ENCODE assay signal across 32 mouse cellular contexts in the genomic region with DNA sequence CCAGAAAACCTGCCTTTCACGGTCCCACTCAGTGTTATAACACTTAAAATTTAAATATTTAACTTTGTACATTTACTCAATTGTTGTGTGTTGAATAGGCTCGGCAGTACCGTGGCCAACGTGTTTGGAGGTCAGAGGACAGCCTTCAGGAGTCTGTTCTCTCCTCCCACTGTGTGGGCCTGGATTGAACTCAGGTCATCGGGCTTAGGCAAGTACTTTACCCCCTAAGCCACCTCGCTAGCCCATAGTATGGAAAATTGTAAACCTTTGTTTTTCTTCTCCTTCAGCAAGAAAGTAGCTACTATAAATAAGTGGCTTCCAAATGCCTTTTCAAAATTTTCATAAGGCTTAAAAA.
DNase-seq lines count a peak whose midpoint lies in the region; ATAC-seq and TF ChIP-seq lines count a peak whose summit lies in the region.
"Had no signal": no experiment of that assay in that cellular context is flagged by ENCODE, and none has a peak within 500 bp of the region (broad histone marks: within the 10 kb centered on the region; RNA-seq: fewer than 3 reads in every experiment).

No protein-coding gene starts in this region.

- DNase-seq in kidney, adult 8-10 months = peak; percentile 13 to 19
- DNase-seq in kidney, postnatal 4 days = no peak
- no peak for DNase-seq in liver, embryonic 11.5 days (ENCODE audit: low spot score)
- DNase-seq in spleen, postnatal 14 days (ENCODE audit: low spot score in 2 of 2) = no peak
- DNase-seq: adrenal gland, postnatal 14 days; B cell, adult 2 months; cerebellum, adult 11 months; cerebellum, adult 9-10 months; cerebellum, postnatal 36 days; gastrocnemius, postnatal 36 days; heart, adult 18-20 months; heart, postnatal 36 days; right cerebral cortex, postnatal 14 days; thymus, adult 18-20 months; thymus, postnatal 25 days had no signal

- no peaks in the 10 kb centered on the region; the same call in 1 of the 2 replicates for H3K4me1 ChIP-seq in liver, embryonic 16.5 days (ENCODE audit: control insufficient read depth, low read depth, low read length)
- peaks cover 3% of the 10 kb centered on the region for H3K4me1 ChIP-seq in liver, embryonic 11.5 days (replicated peaks; ENCODE audit: control insufficient read depth, insufficient read depth, low read length)
- H3K4me1 ChIP-seq in ES-Bruce4 (ENCODE audit: control insufficient read depth, insufficient read depth, low read length) = no peaks in the 10 kb centered on the region
- H3K4me1 ChIP-seq in stomach, embryonic 16.5 days (ENCODE audit: control insufficient read depth, insufficient read depth, low read length) = peaks cover 11% of the 10 kb centered on the region

- H3K9me3 ChIP-seq in liver, embryonic 16.5 days (replicated peaks; ENCODE audit: control insufficient read depth, low read length) = no peaks in the 10 kb centered on the region
- H3K9me3 ChIP-seq in liver, embryonic 11.5 days (ENCODE audit: control insufficient read depth, low read length) = no peaks in the 10 kb centered on the region
- no peaks in the 10 kb centered on the region for H3K9me3 ChIP-seq in ES-Bruce4 (replicated peaks; ENCODE audit: control insufficient read depth, insufficient read depth, low read length, poor library complexity, severe bottlenecking)
- no peaks in the 10 kb centered on the region for H3K9me3 ChIP-seq in stomach, embryonic 16.5 days (replicated peaks; ENCODE audit: control insufficient read depth, low read length)
- H3K9me3 ChIP-seq: embryonic facial prominence, embryonic 13.5 days; forebrain, embryonic 10.5 days; forebrain, embryonic 15.5 days; hindbrain, embryonic 13.5 days; limb, embryonic 12.5 days; lung, embryonic 15.5 days; neural tube, embryonic 13.5 days; stomach, embryonic 15.5 days had no signal

- H3K27ac ChIP-seq in liver, embryonic 16.5 days (ENCODE audit: low read length) = no peak overlapping the region
- H3K27ac ChIP-seq in liver, embryonic 11.5 days (ENCODE audit: low read depth, low read length) = no peak overlapping the region
- H3K27ac ChIP-seq in ES-Bruce4 (ENCODE audit: insufficient read depth, low read length) = peak overlapping the region; percentile 33; the same call in 1 of the 2 replicates
- H3K27ac ChIP-seq in stomach, embryonic 16.5 days (ENCODE audit: low read length) = no peak overlapping the region
- H3K27ac ChIP-seq: forebrain, embryonic 15.5 days; limb, embryonic 12.5 days; liver, embryonic 14.5 days; lung, embryonic 15.5 days; stomach, embryonic 15.5 days had no signal

- H3K4me3 ChIP-seq in liver, embryonic 16.5 days (ENCODE audit: low read depth, low read length) = no peak overlapping the region
- no peak overlapping the region for H3K4me3 ChIP-seq in liver, embryonic 11.5 days (ENCODE audit: low read depth, low read length)
- H3K4me3 ChIP-seq in ES-Bruce4 (ENCODE audit: low read depth, low read length) = no peak overlapping the region
- H3K4me3 ChIP-seq in stomach, embryonic 16.5 days (replicated peaks; ENCODE audit: low read length) = no peak overlapping the region
- H3K4me3 ChIP-seq: forebrain, embryonic 15.5 days; lung, embryonic 15.5 days; myocyte; neural tube, embryonic 13.5 days; stomach, embryonic 15.5 days had no signal

- H3K36me3 ChIP-seq in liver, embryonic 16.5 days (ENCODE audit: control insufficient read depth, insufficient read depth) = no peaks in the 10 kb centered on the region
- no peaks in the 10 kb centered on the region for H3K36me3 ChIP-seq in liver, embryonic 11.5 days (ENCODE audit: control insufficient read depth, insufficient read depth, low read length)
- H3K36me3 ChIP-seq in ES-Bruce4 (ENCODE audit: control insufficient read depth, insufficient read depth, low read length, poor library complexity, severe bottlenecking) = no peaks in the 10 kb centered on the region
- no peaks in the 10 kb centered on the region for H3K36me3 ChIP-seq in stomach, embryonic 16.5 days (ENCODE audit: control insufficient read depth, insufficient read depth, low read length)
- H3K36me3 ChIP-seq: embryonic facial prominence, embryonic 13.5 days; forebrain, embryonic 10.5 days; forebrain, embryonic 15.5 days; hindbrain, embryonic 13.5 days; limb, embryonic 12.5 days; lung, embryonic 15.5 days; neural tube, embryonic 13.5 days; stomach, embryonic 15.5 days had no signal

- no peak for TF ChIP-seq CTCF in ES-Bruce4 (IDR thresholded peaks at IDR 0.05; ENCODE audit: low read depth, low read length)

- no peak for TF ChIP-seq POLR2A in ES-Bruce4 (IDR thresholded peaks at IDR 0.05; ENCODE audit: insufficient read depth, low read length)

- no peak overlapping the region for H3K4me2 ChIP-seq in liver, embryonic 16.5 days (ENCODE audit: low read depth, low read length)
- H3K4me2 ChIP-seq in liver, embryonic 11.5 days = no peak overlapping the region
- 0 out of 2 replicates have a peak overlapping the region, but pooled peaks have one; percentile 35 for H3K4me2 ChIP-seq in stomach, embryonic 16.5 days (ENCODE audit: low read depth, low read length)
- H3K4me2 ChIP-seq: midbrain, embryonic 11.5 days had no signal

- H3K9ac ChIP-seq in liver, embryonic 16.5 days (ENCODE audit: low read depth, low read length) = no peak overlapping the region
- no peak overlapping the region for H3K9ac ChIP-seq in liver, embryonic 11.5 days (ENCODE audit: low read depth, low read length)
- H3K9ac ChIP-seq in ES-Bruce4 (ENCODE audit: low read depth, poor library complexity, severe bottlenecking) = no peak overlapping the region
- no peak overlapping the region for H3K9ac ChIP-seq in stomach, embryonic 16.5 days (ENCODE audit: low read length)
- H3K9ac ChIP-seq: forebrain, embryonic 15.5 days; hindbrain, embryonic 13.5 days; limb, embryonic 12.5 days; liver, embryonic 14.5 days; lung, embryonic 15.5 days; stomach, embryonic 15.5 days had no signal

- no peak for TF ChIP-seq EP300 in ES-Bruce4 (IDR thresholded peaks at IDR 0.05; ENCODE audit: insufficient read depth, low read depth, low read length)

- WGBS in liver, embryonic 16.5 days (ENCODE audit: insufficient replicate concordance) = 61% methylated on average over 6 of the region's 6 CpGs
- WGBS in liver, embryonic 11.5 days = 68% methylated on average over 6 of the region's 6 CpGs
- 40% methylated on average over 6 of the region's 6 CpGs for WGBS in stomach, embryonic 16.5 days

- peak; percentile 71 for ATAC-seq in liver, embryonic 16.5 days (ENCODE audit: low read depth)
- no peak for ATAC-seq in liver, embryonic 11.5 days (replicated peaks; ENCODE audit: low FRiP score)
- peak; percentile 40; the same call in 1 of the 2 replicates for ATAC-seq in stomach, embryonic 16.5 days (ENCODE audit: insufficient read depth, low FRiP score)
- ATAC-seq: forebrain, embryonic 15.5 days; intestine, postnatal 0 days; midbrain, embryonic 16.5 days; Patski had no signal

- no peaks in the 10 kb centered on the region for H3K27me3 ChIP-seq in liver, embryonic 16.5 days (ENCODE audit: control insufficient read depth, insufficient read depth, low read depth, low read length)
- H3K27me3 ChIP-seq in liver, embryonic 11.5 days (replicated peaks; ENCODE audit: control insufficient read depth, insufficient read depth, low read length) = no peaks in the 10 kb centered on the region
- no peaks in the 10 kb centered on the region for H3K27me3 ChIP-seq in ES-Bruce4 (ENCODE audit: control insufficient read depth, insufficient read depth, low read length, poor library complexity, severe bottlenecking)
- no peaks in the 10 kb centered on the region for H3K27me3 ChIP-seq in stomach, embryonic 16.5 days (ENCODE audit: control insufficient read depth, insufficient read depth, low read length)
- H3K27me3 ChIP-seq: embryonic facial prominence, embryonic 13.5 days; forebrain, embryonic 15.5 days; hindbrain, embryonic 13.5 days; limb, embryonic 12.5 days; lung, embryonic 15.5 days; neural tube, embryonic 13.5 days; Patski; stomach, embryonic 15.5 days had no signal

Comparison
In these comparisons a context has a peak if more than half of its experiments do, and no peak if none do; other contexts are left out.
1. DNase-seq: peak in kidney, adult 8-10 months (2 of 2); none in kidney, postnatal 4 days (0 of 2), liver, embryonic 11.5 days (single experiment) and spleen, postnatal 14 days (0 of 2).